Mouse (Mus musculus) bone marrow macrophage, adult 2 months (primary cell): ENCODE results near the gene Ptpre.

Experiments used
- CTCF ChIP-seq: IDR thresholded peaks from 2 replicates; pipeline ENCODE4 v1.5.1; 2012; ENCODE audit warnings: low read depth, mild to moderate bottlenecking, low read length, moderate library complexity
- POLR2A ChIP-seq: IDR thresholded peaks from 2 replicates; pipeline ENCODE4 v1.6.1; 2012; ENCODE audit warnings: mild to moderate bottlenecking, low read depth, low read length, borderline replicate concordance

DNA sequence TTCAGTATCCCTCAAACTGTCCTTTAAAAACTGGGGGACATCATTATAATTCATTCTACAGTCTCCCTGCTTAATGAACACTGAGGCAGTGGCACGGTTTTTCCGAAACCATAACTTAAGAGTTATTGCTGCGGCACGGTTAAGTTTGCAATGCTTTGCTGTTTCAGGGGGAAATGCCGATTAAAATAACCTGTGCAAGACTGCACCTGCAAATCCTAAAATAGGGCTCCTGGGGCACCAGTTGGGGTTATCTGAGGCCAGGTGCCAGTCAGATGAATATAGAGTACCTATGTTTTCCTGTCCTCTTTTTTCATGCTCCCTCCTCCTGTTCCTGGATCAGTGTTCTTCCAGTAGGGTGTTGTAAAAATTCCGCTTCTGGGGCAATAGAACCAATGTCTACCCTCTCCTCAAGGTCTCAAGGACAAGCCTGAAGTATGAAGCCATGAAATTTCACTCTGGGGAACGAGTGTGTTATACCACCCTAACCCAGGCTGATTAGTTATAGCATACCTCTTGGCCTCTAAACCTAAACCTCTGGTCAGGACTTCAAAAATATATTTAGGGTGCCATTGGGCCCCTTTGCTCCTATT lies 179.8 kb downstream of the Ptpre start:
- TF ChIP-seq CTCF, result no peak
- TF ChIP-seq POLR2A, result no peak
